Mouse (Mus musculus) embryonic fibroblast, embryonic 13.5 days (primary cell): Measurements from ENCODE around the gene Farp2.

Source experiments
- CTCF ChIP-seq: IDR thresholded peaks from 2 replicates; pipeline ENCODE4 v1.5.1; 2011; ENCODE audit warnings: mild to moderate bottlenecking, control low read depth, low read length, moderate library complexity, borderline replicate concordance; ENCODE audit not compliant: insufficient read depth
- POLR2A ChIP-seq: IDR thresholded peaks from 2 replicates; pipeline ENCODE4 v1.6.1; 2011; ENCODE audit warnings: low read depth, mild to moderate bottlenecking, control low read depth, low read length, moderate library complexity

- TF ChIP-seq CTCF (no peak), POLR2A (no peak)
Measured at GRCm38 (mm10) chr1:93618948-93619347, 107.1 kb downstream of the Farp2 start.
